Mouse (Mus musculus) c-Kit-positive CD71-positive TER-119-negative erythroid progenitor cells, embryonic 14.5 days (primary cell): ENCODE results near the gene Col24a1.

ENCODE experiments used
- DNase-seq: peaks from one replicate; pipeline ENCODE4 v3.0.0-alpha.2; 2013; ENCODE audit warnings: low read depth

Col24a1 gene

GRCm38 (mm10) chr3:145292337-145293134, at the start of gene Col24a1:
Col24a1 (plus strand) TSS chr3:145292472.
- DNase-seq = no peak

DNA sequence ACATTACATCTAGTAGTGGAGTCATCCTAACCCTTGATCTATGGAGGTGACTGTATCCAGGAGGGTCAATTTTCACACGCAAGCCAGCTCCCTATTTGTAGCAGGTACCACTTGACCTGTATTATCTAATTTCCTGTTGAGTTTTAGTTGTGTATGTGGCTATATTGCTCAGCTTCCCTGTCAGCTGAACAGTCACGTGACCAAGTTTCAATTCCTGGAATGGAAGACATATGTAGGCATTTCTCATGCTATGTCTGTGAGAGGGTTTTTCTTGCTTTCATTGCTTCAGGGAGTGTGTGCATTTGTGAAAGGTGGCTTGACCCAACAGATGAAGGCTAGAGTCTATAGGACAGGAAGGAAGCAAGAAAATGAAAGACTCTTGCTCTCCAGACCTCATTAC, 44.2 kb upstream of the Col24a1 start:
- no peak for DNase-seq

DNA sequence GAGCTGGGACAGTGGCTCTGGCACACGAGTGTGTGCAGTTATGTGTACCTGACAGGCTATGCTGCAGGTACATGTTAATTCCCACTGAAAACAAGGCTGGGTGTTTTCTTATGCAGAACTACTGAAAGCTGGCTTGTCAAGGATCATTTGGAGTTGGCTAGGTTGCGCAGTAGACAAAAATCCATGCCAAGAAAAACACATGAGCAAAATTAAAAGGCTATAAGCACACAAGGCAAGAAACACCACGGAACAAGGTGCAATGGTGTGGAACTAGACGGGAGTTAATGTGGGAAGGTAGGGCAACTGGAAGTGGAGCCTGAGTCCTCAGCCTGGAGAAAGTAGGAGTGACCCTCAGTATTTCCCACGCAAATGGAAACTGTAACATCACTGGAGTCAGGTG, 39.2 kb upstream of the Col24a1 start:
- no peak for DNase-seq

DNA sequence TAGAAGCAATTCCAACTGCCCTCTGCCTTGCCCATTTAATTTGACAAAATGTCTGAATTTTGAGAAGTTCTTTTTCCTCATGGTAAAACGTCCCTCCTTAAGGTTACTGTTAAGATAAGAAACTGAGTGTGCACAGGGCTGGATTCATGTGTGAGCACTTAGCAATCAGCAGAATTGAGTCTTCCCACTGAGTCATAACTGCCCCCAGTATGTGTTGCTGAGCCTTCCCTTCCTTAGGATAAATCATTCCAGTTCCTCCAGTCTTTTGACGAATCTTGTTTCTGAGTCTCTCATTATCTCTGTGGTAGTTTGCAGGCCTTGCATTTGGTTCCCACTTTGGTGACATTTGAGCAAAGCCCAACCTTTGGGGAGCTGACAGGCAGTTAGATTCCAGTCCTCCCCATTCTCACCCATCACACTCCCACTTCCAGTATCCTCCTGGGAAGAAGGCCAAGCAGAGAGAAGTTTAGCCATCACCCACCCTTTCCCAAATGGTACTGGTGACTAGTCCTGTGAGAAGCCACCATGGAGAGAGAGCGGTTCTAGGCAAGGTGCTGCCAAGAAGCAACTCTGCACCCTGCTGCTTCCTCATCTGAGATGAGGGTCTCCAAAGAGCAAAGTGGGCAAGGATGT, 37.4 kb upstream of the Col24a1 start:
- DNase-seq = no peak

DNA sequence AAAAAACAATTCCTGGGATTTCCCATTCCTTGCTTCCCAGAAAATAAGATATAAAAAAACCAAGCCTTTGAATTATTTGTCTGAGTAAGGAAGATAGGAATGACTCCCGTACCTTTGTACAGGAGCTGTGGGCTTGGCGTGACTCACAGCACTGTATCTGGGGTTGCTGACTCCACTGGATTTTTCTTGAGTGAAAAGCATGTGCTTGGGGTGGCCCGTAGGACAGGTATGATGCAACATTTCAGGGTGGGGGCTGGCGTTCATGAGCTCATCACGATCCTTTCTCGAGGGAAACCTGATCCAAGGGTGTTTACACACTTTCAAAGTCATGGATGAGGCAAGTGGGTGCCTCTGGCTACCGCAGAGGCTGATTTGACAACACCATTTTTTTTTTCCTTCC, 35.6 kb upstream of the Col24a1 start:
- no peak for DNase-seq

DNA sequence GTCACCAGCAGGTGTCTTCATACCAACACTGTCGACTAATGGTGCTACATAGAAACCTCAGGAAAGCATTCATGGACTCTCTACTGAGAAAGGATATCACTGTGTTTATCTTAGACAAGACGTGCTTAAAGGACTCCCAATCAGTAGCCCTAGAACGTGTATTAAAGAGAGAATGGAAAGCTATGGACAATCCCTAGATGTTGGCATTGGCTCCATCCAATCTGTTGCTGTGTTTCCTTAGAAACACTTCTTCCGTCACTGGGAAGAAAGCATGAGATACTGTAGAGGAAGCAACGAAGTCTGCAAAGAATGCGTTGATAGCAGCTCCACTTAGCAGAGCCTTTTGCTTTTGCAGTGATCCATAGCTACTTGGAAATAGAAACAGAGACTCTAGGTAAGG, 32.6 kb upstream of the Col24a1 start:
- DNase-seq = no peak

DNA sequence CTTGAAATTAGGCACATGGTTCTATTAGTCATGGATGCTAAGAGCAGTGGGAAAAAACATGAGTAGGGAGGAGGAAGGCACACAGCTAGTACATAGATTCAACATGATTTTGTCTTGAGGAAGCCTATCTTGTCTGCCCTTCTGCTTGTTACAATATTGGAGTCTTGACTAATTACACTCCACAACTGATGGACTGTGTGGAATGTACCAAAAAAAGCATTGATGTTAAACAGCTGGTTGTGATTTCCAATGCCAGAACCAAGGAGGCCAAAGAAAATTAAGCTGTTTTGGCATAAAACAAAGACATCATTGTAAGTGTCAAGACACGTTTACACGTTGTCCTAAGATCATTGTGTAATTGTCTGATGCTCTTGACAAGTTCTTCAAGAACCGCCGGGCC, 29.1 kb upstream of the Col24a1 start:
- DNase-seq = no peak

DNA sequence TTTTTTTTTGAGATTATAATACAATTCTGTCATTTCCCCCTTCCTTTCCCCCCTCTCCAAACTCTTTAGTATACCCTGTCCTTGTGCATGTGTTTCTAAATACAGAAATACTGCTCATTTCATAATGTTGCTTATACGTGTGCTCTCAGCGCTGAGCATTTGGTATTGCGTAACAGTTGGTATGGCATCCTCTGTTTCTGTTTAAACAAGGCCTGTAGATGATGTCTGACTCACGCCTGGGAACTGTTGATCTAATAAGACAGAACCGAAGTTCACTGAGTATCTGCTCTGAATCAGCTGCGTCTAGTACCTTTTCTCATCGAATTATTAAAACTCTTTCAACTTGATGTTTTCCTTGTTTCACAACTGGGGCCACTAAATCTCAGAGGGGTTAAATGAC, 24.2 kb upstream of the Col24a1 start:
- DNase-seq = no peak

DNA sequence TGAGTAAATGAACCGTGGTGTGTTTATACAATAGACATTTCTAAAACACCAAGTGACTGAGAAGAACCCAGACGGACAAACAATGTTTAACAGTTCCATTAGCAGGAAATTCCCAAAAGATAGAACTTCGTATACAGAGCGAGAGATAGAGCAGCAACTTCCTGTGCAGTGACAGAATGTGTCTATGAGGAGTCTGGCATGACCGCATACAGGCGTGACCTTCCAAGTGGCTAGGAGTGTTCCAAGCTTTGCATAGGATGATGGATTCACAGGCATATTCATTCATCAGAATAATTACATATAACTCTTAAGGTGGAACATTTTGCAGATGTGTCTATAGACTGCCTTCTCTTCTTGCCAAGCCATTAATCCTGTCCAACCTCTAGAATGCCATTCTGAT, 18.1 kb upstream of the Col24a1 start:
- DNase-seq = no peak

DNA sequence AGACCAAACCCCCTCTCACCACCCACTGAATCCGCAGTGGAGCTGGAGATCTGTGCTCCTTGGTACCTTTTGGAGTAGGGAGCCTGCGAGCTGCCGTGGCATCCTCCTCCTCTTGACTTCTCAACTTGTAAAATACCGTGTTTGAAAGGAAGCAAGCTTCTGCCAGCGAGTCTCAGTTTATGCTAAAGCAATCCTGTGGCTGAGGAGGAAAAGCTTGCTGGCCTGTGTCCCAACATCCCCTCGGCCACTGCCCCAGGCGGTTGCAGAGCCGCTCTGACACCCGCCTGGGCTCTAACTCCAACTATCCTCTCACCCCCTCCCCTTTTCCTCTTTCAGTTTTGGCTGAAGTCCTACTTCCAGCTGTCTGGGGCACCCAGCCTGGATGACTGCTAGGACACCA, 935 bp downstream of the Col24a1 start:
- DNase-seq = no peak

DNA sequence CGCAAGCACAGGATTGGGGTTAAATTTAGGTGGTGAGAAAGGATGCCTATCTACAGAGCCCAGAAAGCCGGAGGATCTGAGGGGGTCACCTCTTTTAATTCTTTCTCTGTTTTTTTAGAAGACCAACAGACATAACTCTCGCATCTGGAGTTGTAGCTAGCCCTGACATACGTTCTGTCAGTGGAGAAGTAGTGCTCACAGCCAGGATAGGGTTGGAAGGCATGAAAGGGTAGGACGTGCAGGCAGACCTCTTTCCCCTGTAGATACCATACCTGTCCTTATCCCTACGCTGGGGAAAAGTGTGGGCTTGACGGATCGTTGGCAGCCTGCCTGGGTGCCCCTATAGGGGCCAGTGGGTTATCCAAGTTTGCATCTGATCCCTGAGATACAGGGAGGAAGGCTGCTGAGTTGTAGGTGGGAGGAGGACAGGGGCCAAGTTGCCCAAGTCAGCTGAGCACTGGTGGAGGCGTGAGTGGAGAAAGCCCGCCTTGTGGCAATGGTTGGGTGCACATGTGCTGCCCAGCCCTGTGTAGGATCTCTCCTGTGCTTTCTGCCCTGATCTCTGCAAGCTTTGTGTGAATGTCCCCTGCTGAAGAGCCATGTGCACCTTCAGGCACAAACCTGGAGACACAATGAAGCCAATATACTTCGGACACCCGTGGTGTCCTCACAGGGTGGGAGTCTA, 1.5 kb downstream of the Col24a1 start:
- no peak for DNase-seq

- no peak for DNase-seq
These were observed 7.8 kb downstream of the Col24a1 start for GRCm38 (mm10) chr3:145299980-145300591.

GRCm38 (mm10) chr3:145305311-145305710, 13.0 kb downstream of the Col24a1 start:
- DNase-seq = no peak

DNA sequence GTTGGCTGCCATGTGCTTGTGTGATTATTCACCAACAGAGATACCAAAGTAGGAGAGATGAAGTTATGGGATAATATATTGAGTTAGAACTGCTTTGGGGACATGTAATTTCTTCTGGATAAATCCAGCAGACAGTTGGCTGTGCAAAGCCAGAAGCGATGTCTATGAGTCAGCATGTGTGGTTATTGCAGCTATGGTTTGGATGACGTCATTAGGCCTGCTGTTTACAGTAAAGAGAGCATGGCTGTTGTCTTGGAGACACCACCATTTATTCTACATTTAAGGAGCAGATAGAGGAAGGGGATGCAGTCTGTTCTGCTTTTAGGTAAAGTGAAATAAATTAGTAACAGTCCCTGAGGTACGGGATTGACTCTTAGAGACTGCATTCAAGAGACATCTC, 14.9 kb downstream of the Col24a1 start:
- no peak for DNase-seq

GRCm38 (mm10) chr3:145320587-145321274, 28.5 kb downstream of the Col24a1 start:
- DNase-seq = no peak

DNA sequence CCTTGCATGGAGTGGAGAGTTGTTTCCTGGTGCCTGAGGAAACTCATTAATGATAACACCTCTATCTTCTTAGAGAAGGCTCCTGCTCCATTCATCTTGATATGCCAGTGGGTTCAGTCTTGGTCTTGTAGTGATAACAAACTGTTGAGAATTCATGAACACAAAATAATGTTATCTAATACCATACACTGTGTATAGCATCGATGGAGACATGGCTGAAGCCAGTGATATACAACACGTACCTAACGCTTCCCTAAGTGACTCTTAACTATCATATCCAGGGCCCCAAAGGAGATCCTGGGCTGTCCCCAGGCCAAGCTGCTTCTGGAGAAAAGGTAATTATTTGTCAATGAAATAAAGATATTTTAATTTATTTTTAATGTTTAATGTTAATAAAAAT, 33.1 kb downstream of the Col24a1 start:
- DNase-seq = no peak

DNA sequence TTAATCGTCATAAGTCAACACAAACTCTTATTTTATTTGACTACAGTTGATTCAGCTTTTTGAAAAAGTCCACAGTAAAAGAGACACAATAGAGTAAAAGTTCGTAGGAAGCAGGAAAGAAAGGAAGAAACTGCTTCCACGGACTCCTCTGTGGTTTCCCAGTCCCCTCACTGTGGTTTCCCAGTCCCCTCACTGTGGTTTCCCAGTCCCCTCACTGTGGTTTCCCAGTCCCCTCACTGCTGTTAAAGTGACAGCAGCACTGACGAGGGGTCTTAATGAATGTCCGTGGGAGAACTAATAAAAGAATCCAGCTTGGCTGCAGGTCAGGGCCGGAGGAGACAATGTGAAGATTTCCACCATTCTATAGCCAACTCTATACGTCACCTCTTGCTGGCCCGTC, 39.4 kb downstream of the Col24a1 start:
- no peak for DNase-seq

GRCm38 (mm10) chr3:145334046-145334445, 41.8 kb downstream of the Col24a1 start:
- no peak for DNase-seq

DNA sequence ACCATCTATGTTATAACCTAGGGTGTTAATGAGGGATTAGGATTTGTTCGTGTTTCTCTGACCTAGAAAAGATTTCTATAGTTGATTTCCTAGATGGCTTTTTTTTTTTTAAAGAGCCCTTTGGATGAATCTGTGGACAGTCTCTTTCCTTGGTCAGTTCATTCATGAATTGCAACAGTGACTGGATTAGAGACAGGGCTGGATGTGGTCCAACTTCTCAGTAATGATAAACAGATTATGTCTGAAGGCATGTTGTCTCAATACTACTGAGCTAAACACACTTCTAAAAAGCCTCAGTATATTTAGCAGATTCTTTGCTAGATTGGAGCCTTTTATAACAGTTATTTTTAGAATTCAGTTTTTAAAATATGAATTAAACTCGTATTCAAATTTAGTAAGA, 44.9 kb downstream of the Col24a1 start:
- no peak for DNase-seq

DNA sequence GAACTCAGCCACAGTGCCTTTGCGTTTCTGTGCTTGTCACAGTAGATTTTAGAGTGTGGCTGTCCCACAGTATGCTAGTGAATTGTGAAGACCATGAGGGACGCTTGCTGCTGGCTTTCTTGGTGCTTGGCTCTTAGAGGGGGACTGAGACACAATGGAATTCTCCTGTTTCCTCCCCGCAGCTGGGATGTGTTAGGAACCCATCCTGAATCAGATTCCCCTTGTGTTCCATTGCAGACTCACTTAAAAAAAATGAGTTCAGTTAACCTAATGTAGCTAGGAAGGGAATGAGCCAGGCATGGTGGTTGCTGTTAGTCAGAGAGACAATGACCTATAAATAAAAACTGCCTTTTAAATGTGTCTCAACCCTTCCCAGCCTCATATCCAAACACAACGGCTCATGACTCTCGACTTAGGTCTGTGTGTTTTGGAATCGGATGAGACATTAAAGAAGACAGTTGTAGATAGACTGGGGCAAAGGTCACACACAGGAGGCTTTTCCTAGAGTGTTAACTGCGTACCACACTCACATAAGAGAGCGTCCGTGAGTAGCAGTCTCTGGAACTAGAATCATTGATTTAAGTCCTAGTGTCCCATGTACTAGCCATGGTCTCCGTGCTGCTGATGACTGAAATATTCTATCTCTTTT, 47.7 kb downstream of the Col24a1 start:
- no peak for DNase-seq

DNA sequence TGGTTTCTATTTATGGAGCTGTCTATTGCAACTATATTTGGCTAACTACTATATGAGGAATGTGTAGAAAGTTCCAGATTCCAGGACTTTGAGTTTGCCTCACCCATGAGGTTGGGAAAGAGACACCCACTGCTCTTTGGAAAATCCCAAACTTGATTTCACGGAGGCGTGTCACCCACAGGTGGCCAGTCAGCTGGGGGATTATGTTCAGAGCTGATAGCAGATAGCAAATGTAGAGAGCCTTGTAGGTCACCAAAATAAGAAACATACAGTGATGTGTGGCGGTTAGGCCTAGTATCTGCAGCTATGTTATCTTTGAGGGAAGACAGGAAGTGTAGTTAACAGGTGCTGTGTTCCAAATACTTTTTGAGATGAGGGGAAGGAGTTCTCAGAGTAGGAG, 56.4 kb downstream of the Col24a1 start:
- no peak for DNase-seq

- DNase-seq = no peak
These were observed 61.7 kb downstream of the Col24a1 start for GRCm38 (mm10) chr3:145353951-145354350.
